Mouse (Mus musculus) intestine, embryonic 14.5 days (tissue): ENCODE data around the gene Tbc1d16. TPM values are rescaled to one million over a fixed set of nuclear protein-coding genes. Genes with fewer than 3 reads are reported as not detected.

Experiments
- ATAC-seq: fragments of 200-750 bp; cut with Nextera tagmentation; replicated peaks from 2 replicates; pipeline ENCODE4 v1.8.0; 2017; ENCODE audit warnings: low read depth, moderate number of reproducible peaks, moderate TSS enrichment, moderate library complexity; ENCODE audit not compliant: low FRiP score, low TSS enrichment
- DNase-seq: peaks from one replicate; pipeline ENCODE4 v3.0.0-alpha.2; 2018; ENCODE audit warnings: low spot score
- H3K27ac ChIP-seq: fragments of 300-500 bp; sonication (generic); 2 replicates; pipeline ENCODE4 v1.5.1; 2014; ENCODE audit warnings: low read depth, mild to moderate bottlenecking, control low read depth
- H3K27me3 ChIP-seq: fragments of 300-500 bp; sonication (generic); replicated peaks from 2 replicates; pipeline ENCODE4 v1.6.1; 2014; ENCODE audit warnings: low read length, control low read depth; ENCODE audit not compliant: control insufficient read depth, insufficient read depth
- H3K36me3 ChIP-seq: fragments of 300-500 bp; sonication (generic); 2 replicates; pipeline ENCODE4 v1.6.1; 2014; ENCODE audit warnings: low read length, control low read depth; ENCODE audit not compliant: control insufficient read depth, insufficient read depth
- H3K4me1 ChIP-seq: fragments of 300-500 bp; sonication (generic); replicated peaks from 2 replicates; pipeline ENCODE4 v1.6.1; 2014; ENCODE audit warnings: low read length, control low read depth, mixed read lengths; ENCODE audit not compliant: control insufficient read depth, insufficient read depth
- H3K4me2 ChIP-seq: fragments of 300-500 bp; sonication (generic); 2 replicates; pipeline ENCODE4 v1.6.1; 2014; ENCODE audit warnings: low read length
- H3K4me3 ChIP-seq: fragments of 300-500 bp; sonication (generic); 2 replicates; pipeline ENCODE4 v1.5.1; 2014; ENCODE audit warnings: low read depth, low read length, control low read depth, mixed read lengths
- H3K9ac ChIP-seq: fragments of 300-500 bp; sonication (generic); 2 replicates; pipeline ENCODE4 v1.6.1; 2014; ENCODE audit warnings: mild to moderate bottlenecking, low read length
- H3K9me3 ChIP-seq: fragments of 300-500 bp; sonication (generic); 2 replicates; pipeline ENCODE4 v1.6.1; 2016; ENCODE audit warnings: low read length, control low read depth; ENCODE audit not compliant: control insufficient read depth
- WGBS: fragments of 180-500 bp; shearing (Covaris S2); extraction: QIAGEN DNeasy Blood & Tissue Kit; methylation state at CpG from one replicate; pipeline ENCODE4 v1.1.7; 2014; 5-methylcytosine and 5-hydroxymethylcytosine counted together
- polyA plus RNA-seq: library from polyadenylated mRNA; unstranded; fragments of >200 nt; fragmentation: Nextera tagmentation; extraction: Ambion mirVana; gene quantifications from 2 replicates; pipeline ENCODE4 v1.2.1, GENCODE M21; 2014

Tbc1d16 gene
- polyA plus RNA-seq, 1 experiment from 2014 or later = 13.0 TPM

- Histone ChIP-seq H3K9me3 (no peaks in the 10 kb centered on the region), H3K4me1 (peaks cover 28% of the 10 kb centered on the region), H3K9ac (no peak overlapping the region; the same call in 1 of the 2 replicates), H3K4me3 (peak overlapping the region; percentile 69), H3K27ac (peak overlapping the region; percentile 40; the same call in 1 of the 2 replicates), H3K36me3 (no peaks in the 10 kb centered on the region), H3K27me3 (0 out of 2 replicates have a peak, but pooled peaks cover 2% of the 10 kb centered on the region), H3K4me2 (peak overlapping the region; percentile 88)
- 2% methylated on average over 34 of the region's 34 CpGs for WGBS
- ATAC-seq (peak; percentile 78), DNase-seq (peak; percentile 84)
Observed at GRCm38 (mm10) chr11:119228846-119229626, 737 bp upstream of the Tbc1d16 start.

- H3K4me2 ChIP-seq = peak overlapping the region; percentile 88
- H3K36me3 ChIP-seq = no peaks in the 10 kb centered on the region
- WGBS = 3% methylated on average over 12 of the region's 12 CpGs
- peaks cover 37% of the 10 kb centered on the region for H3K4me1 ChIP-seq
- peak overlapping the region; percentile 69 for H3K4me3 ChIP-seq
- H3K27ac ChIP-seq = 0 out of 2 replicates have a peak overlapping the region, but pooled peaks have one; percentile 40
- H3K9ac ChIP-seq = peak overlapping the region; percentile 81
- H3K9me3 ChIP-seq = no peaks in the 10 kb centered on the region
- DNase-seq = no peak
- no peak for ATAC-seq
- H3K27me3 ChIP-seq = 0 out of 2 replicates have a peak, but pooled peaks cover 2% of the 10 kb centered on the region
Observed at GRCm38 (mm10) chr11:119227591-119227990, 708 bp downstream of the Tbc1d16 start.

GRCm38 (mm10) chr11:119225634-119226033 is 2.7 kb downstream of the Tbc1d16 start:
- Histone ChIP-seq H3K4me3 (no peak overlapping the region), H3K4me2 (no peak overlapping the region), H3K27me3 (0 out of 2 replicates have a peak, but pooled peaks cover 2% of the 10 kb centered on the region), H3K9me3 (no peaks in the 10 kb centered on the region), H3K27ac (no peak overlapping the region), H3K4me1 (peaks cover 37% of the 10 kb centered on the region), H3K36me3 (no peaks in the 10 kb centered on the region), H3K9ac (no peak overlapping the region)
- no peak for DNase-seq
- ATAC-seq = no peak
- WGBS = 75% methylated on average over 9 of the region's 9 CpGs

- H3K27me3 ChIP-seq = 0 out of 2 replicates have a peak, but pooled peaks cover 2% of the 10 kb centered on the region
- H3K9me3 ChIP-seq = no peaks in the 10 kb centered on the region
- no peak for DNase-seq
- WGBS = 92% methylated on average over 6 of the region's 6 CpGs
- H3K4me3 ChIP-seq = no peak overlapping the region
- H3K27ac ChIP-seq = no peak overlapping the region
- H3K9ac ChIP-seq = no peak overlapping the region
- ATAC-seq = no peak
- no peaks in the 10 kb centered on the region for H3K36me3 ChIP-seq
- no peak overlapping the region for H3K4me2 ChIP-seq
- peaks cover 38% of the 10 kb centered on the region for H3K4me1 ChIP-seq
Observed at GRCm38 (mm10) chr11:119224926-119225325, 3.4 kb downstream of the Tbc1d16 start.

- ATAC-seq (no peak), DNase-seq (no peak)
- Histone ChIP-seq H3K4me3 (no peak overlapping the region), H3K27ac (no peak overlapping the region), H3K9ac (no peak overlapping the region), H3K4me2 (no peak overlapping the region), H3K27me3 (no peaks in the 10 kb centered on the region), H3K9me3 (no peaks in the 10 kb centered on the region), H3K4me1 (peaks cover 36% of the 10 kb centered on the region), H3K36me3 (no peaks in the 10 kb centered on the region)
- 76% methylated on average over 20 of the region's 20 CpGs for WGBS
Observed at GRCm38 (mm10) chr11:119223124-119223890, 5.0 kb downstream of the Tbc1d16 start.

GRCm38 (mm10) chr11:119221812-119222510 is 6.3 kb downstream of the Tbc1d16 start:
- H3K27ac ChIP-seq = no peak overlapping the region
- no peak overlapping the region for H3K4me2 ChIP-seq
- H3K4me1 ChIP-seq = peaks cover 31% of the 10 kb centered on the region
- H3K9ac ChIP-seq = no peak overlapping the region
- DNase-seq (no peak), ATAC-seq (no peak)
- 47% methylated on average over 10 of the region's 11 CpGs for WGBS
- H3K4me3 ChIP-seq = no peak overlapping the region
- H3K36me3 ChIP-seq = no peaks in the 10 kb centered on the region
- no peaks in the 10 kb centered on the region for H3K27me3 ChIP-seq
- H3K9me3 ChIP-seq = no peaks in the 10 kb centered on the region

GRCm38 (mm10) chr11:119219816-119220465 is 8.4 kb downstream of the Tbc1d16 start:
- H3K9me3 ChIP-seq = no peaks in the 10 kb centered on the region
- H3K27me3 ChIP-seq = no peaks in the 10 kb centered on the region
- H3K4me1 ChIP-seq = peaks cover 38% of the 10 kb centered on the region
- no peak overlapping the region for H3K27ac ChIP-seq
- H3K9ac ChIP-seq = no peak overlapping the region
- no peak for DNase-seq
- 27% methylated on average over 17 of the region's 17 CpGs for WGBS
- H3K4me3 ChIP-seq = no peak overlapping the region
- no peak overlapping the region for H3K4me2 ChIP-seq
- no peak for ATAC-seq
- no peaks in the 10 kb centered on the region for H3K36me3 ChIP-seq

GRCm38 (mm10) chr11:119217861-119218260 is 10.4 kb downstream of the Tbc1d16 start:
- Histone ChIP-seq H3K4me2 (no peak overlapping the region), H3K4me1 (peaks cover 49% of the 10 kb centered on the region), H3K9me3 (no peaks in the 10 kb centered on the region), H3K9ac (no peak overlapping the region), H3K27me3 (no peaks in the 10 kb centered on the region), H3K27ac (no peak overlapping the region), H3K4me3 (no peak overlapping the region), H3K36me3 (no peaks in the 10 kb centered on the region)
- DNase-seq (no peak), ATAC-seq (no peak)
- WGBS = 95% methylated on average over 6 of the region's 6 CpGs
